Mouse (Mus musculus): ENCODE measurements around the gene Mov10l1. TPM values are rescaled to one million over a fixed set of nuclear protein-coding genes. Genes with fewer than 3 reads are reported as not detected.

The Mov10l1 gene
- polyA plus RNA-seq, 1 experiment from 2014 or later: 1.2 TPM

DNA sequence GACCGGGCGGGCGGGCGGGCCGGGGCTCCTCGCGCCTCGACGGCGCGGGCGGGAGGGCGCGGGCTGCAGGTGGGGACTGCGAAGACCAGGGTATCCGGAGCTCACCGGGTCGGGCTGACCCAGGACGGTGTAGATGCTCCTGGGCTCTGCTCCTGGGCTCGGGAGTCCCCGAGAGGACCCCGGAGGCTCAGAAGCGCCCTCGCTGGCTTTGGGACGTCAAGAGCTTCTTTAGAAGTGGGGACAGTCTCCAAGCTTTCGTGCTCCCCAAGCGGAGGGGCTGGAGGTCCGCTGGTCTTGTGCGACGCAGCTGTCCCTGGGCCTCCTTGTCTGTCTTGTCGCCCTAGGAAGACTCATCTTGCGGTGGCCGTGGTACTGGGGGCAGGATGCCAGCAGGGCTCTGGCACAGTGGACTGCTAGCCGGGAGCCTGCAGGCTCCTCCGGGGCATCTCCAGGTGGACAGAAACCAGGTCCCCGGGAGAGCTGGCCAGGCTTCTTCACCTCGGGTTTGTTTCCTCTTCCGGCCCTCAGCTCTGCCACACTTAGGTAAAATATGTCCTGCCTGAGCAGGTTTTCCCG, 93.5 kb downstream of the Mov10l1 start:
- Histone ChIP-seq H3K4me2 (ENCODE audit: low read depth, low read length) (peak overlapping the region; percentile 93), H3K36me3 (ENCODE audit: control insufficient read depth, insufficient read depth, low read length) (peaks cover 3% of the 10 kb centered on the region; the same call in 1 of the 2 replicates), H3K4me3 (ENCODE audit: low read length) (peak overlapping the region; percentile 86), H3K9me3 (ENCODE audit: control insufficient read depth, low read length) (no peaks in the 10 kb centered on the region), H3K27ac (ENCODE audit: low read length) (peak overlapping the region; percentile 90), H3K4me1 (replicated peaks; ENCODE audit: control insufficient read depth, insufficient read depth, low read length) (peaks cover 34% of the 10 kb centered on the region), H3K9ac (ENCODE audit: low read length) (peak overlapping the region; percentile 96), H3K27me3 (ENCODE audit: control insufficient read depth, insufficient read depth, low read depth, low read length) (no peaks in the 10 kb centered on the region)
- ATAC-seq (ENCODE audit: low read depth): no peak; the same call in 1 of the 2 replicates
- 0% methylated on average over 38 of the region's 39 CpGs for WGBS

DNA sequence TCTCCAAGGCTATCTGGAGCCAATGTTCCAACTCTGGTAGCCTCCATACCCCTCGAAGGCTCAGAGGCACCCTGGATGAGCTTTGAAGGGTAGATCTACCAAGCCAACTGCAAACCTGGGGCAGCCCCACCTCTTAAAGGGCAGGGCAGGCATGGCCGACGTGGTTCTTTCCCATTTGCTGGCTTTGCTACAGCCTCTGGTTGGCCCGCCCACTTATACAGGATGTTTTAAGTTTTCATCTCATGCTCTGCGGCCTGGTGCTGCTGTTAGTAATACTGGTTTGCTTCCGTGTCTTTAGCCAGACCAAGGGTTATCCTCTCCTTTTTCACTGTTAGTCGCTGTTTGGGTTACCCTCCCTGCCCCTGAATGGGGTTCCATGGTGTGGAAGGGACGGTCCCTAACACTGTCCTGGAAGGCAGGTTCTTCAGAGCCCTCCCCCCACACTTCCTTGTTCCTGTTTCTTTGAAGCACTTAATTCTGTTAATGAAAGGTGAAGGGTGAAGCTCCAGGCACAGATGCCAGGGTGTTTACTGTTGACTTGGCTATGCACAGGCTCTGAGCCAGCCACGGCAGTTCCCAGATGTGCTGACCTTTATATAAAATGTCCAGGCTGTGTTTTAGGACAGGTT, 95.6 kb downstream of the Mov10l1 start:
- Histone ChIP-seq H3K4me1 (replicated peaks; ENCODE audit: control insufficient read depth, insufficient read depth, low read length) (peaks cover 34% of the 10 kb centered on the region), H3K9me3 (ENCODE audit: control insufficient read depth, low read length) (no peaks in the 10 kb centered on the region), H3K4me2 (ENCODE audit: low read depth, low read length) (peak overlapping the region; percentile 35), H3K4me3 (ENCODE audit: low read length) (peak overlapping the region; percentile 9; the same call in 1 of the 2 replicates), H3K27me3 (ENCODE audit: control insufficient read depth, insufficient read depth, low read depth, low read length) (no peaks in the 10 kb centered on the region), H3K36me3 (ENCODE audit: control insufficient read depth, insufficient read depth, low read length) (peaks cover 11% of the 10 kb centered on the region), H3K9ac (ENCODE audit: low read length) (peak overlapping the region; percentile 96), H3K27ac (ENCODE audit: low read length) (no peak overlapping the region)
- 44% methylated on average over 9 of the region's 9 CpGs for WGBS
- no peak for ATAC-seq (ENCODE audit: low read depth)

DNA sequence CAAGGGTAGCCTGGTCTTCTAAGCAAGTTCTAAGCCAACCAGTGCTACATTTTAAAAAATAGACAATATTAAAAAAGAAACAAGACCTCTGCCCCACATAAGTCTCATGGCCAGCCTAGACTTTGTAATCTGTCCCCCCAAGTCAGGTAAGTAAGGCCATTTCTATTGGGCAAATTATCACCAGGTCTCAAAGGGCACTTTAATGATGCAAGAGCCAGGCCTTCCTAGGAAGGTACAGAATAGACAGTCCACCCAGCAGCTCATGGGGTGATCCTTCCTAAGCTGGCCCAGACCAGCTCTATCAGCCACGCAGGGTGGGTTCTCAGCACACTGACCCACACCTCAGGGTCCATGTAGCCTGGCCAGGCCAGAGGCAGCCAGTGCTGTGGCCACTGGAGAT, 101.2 kb downstream of the Mov10l1 start:
- no peak overlapping the region for H3K9ac ChIP-seq (ENCODE audit: low read length)
- H3K27me3 ChIP-seq (ENCODE audit: control insufficient read depth, insufficient read depth, low read depth, low read length): no peaks in the 10 kb centered on the region
- 91% methylated on average over 1 of the region's 1 CpGs for WGBS
- H3K4me2 ChIP-seq (ENCODE audit: low read depth, low read length): no peak overlapping the region
- H3K9me3 ChIP-seq (ENCODE audit: control insufficient read depth, low read length): no peaks in the 10 kb centered on the region
- peaks cover 39% of the 10 kb centered on the region for H3K36me3 ChIP-seq (ENCODE audit: control insufficient read depth, insufficient read depth, low read length)
- no peak overlapping the region for H3K27ac ChIP-seq (ENCODE audit: low read length)
- ATAC-seq (ENCODE audit: low read depth): no peak
- no peak overlapping the region for H3K4me3 ChIP-seq (ENCODE audit: low read length)
- peaks cover 5% of the 10 kb centered on the region for H3K4me1 ChIP-seq (replicated peaks; ENCODE audit: control insufficient read depth, insufficient read depth, low read length)

DNA sequence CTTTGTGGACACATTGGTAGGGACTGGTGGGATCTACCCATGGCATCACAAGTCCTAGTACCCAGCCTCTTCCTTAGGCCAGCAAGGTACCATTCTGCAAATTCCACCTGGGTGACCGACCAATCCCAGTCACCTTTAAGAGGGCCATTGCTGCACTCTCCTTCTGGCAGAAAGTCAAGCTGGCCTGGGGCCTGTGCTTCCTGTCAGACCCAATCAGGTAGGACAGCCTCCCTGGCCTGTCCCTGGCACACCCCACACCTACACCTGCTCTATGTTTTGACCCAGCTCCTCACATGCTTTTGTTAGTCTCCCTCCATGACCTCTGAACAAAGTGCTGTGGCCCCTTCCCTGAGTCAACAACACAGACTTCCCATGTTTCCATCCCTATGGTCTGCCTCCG, 102.1 kb downstream of the Mov10l1 start:
- Histone ChIP-seq H3K9me3 (ENCODE audit: control insufficient read depth, low read length) (no peaks in the 10 kb centered on the region), H3K27ac (ENCODE audit: low read length) (no peak overlapping the region), H3K36me3 (ENCODE audit: control insufficient read depth, insufficient read depth, low read length) (peaks cover 39% of the 10 kb centered on the region), H3K4me3 (ENCODE audit: low read length) (no peak overlapping the region), H3K9ac (ENCODE audit: low read length) (no peak overlapping the region), H3K4me1 (replicated peaks; ENCODE audit: control insufficient read depth, insufficient read depth, low read length) (peaks cover 7% of the 10 kb centered on the region), H3K4me2 (ENCODE audit: low read depth, low read length) (no peak overlapping the region), H3K27me3 (ENCODE audit: control insufficient read depth, insufficient read depth, low read depth, low read length) (no peaks in the 10 kb centered on the region)
- 84% methylated on average over 2 of the region's 2 CpGs for WGBS
- no peak for ATAC-seq (ENCODE audit: low read depth)

DNA sequence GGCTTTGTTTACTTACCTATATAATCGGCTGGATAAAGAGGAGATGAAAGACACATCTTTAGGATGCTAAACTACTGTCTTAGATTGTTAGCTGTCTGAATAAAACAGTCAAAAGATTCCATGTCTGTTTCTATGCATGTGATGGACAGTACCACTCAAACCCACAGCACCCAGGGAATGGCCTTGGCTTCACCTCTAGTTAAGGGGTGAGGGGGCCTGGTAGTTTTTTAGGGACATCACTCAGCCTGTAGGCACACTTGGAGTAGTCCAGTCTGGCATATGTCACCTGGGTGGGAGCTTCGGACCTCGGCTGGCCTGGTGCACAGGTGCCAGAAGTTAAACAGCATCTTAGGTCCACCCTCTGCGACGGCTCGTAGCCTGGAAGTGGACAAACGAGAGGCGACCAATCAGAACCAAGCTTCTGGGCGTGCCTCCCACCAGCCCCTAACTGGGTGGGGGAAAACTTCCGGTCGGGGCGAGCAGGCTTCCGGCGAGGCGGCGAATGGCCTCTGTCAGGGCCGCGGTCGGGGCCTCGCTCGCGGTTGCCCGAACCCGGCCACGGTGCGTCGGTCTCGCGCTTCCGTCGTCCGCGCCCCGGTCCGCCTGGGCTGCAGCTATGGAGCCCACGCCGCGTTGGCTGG, 106.0 kb downstream of the Mov10l1 start, which contains the start of gene Selenoo:
Gene Selenoo, plus strand, starts transcription at position 478 of the 641 bp plus-strand sequence.
- Histone ChIP-seq H3K27ac (ENCODE audit: low read length) (peak within 1 kb of the TSS; percentile 83), H3K36me3 (ENCODE audit: control insufficient read depth, insufficient read depth, low read length) (peaks cover 32% of the 10 kb centered on the region), H3K4me1 (replicated peaks; ENCODE audit: control insufficient read depth, insufficient read depth, low read length) (peaks cover 13% of the 10 kb centered on the region), H3K9me3 (ENCODE audit: control insufficient read depth, low read length) (no peaks in the 10 kb centered on the region), H3K27me3 (ENCODE audit: control insufficient read depth, insufficient read depth, low read depth, low read length) (no peaks in the 10 kb centered on the region), H3K9ac (ENCODE audit: low read length) (peak within 1 kb of the TSS; percentile 95), H3K4me3 (ENCODE audit: low read length) (peak within 1 kb of the TSS; percentile 94), H3K4me2 (ENCODE audit: low read depth, low read length) (peak within 1 kb of the TSS; percentile 97)
- WGBS: 1% methylated on average over 36 of the region's 38 CpGs
- ATAC-seq (ENCODE audit: low read depth): peak; percentile 97

DNA sequence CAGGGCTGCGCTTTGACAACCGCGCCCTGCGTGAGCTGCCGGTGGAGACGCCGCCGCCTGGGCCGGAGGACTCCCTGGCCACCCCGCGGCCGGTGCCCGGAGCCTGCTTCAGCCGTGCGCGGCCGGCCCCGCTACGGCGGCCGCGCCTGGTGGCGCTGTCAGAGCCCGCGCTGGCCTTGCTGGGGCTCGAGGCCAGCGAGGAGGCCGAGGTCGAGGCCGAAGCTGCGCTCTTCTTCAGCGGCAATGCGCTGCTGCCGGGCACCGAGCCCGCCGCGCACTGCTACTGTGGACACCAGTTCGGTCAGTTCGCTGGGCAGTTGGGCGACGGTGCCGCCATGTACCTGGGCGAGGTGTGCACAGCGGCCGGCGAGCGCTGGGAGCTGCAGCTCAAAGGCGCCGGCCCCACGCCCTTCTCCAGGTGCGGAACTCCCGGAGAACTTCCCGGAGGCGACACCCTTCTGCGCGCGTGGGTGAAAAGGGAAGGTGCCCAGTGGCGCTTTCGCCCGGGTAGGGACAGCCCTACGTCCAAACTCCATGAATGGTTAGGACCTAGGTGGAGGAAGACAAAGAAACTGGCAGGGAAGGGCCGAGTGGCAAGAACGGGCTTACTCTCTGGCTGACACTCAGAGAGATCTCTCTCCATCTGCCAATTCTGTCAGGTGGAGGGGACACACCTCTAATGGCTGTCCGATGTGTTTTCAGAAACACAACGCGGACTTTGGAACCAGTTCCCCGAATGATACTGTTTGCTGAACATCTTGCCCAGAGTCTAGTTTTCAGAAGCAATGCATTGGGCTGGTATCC, 106.7 kb downstream of the Mov10l1 start:
- peaks cover 13% of the 10 kb centered on the region for H3K4me1 ChIP-seq (replicated peaks; ENCODE audit: control insufficient read depth, insufficient read depth, low read length)
- peak overlapping the region; percentile 95 for H3K9ac ChIP-seq (ENCODE audit: low read length)
- H3K27me3 ChIP-seq (ENCODE audit: control insufficient read depth, insufficient read depth, low read depth, low read length): no peaks in the 10 kb centered on the region
- H3K27ac ChIP-seq (ENCODE audit: low read length): peak overlapping the region; percentile 83
- H3K4me3 ChIP-seq (ENCODE audit: low read length): peak overlapping the region; percentile 94
- no peaks in the 10 kb centered on the region for H3K9me3 ChIP-seq (ENCODE audit: control insufficient read depth, low read length)
- WGBS: 2% methylated on average over 60 of the region's 68 CpGs
- ATAC-seq (ENCODE audit: low read depth): peak; percentile 76
- H3K4me2 ChIP-seq (ENCODE audit: low read depth, low read length): peak overlapping the region; percentile 97
- peaks cover 34% of the 10 kb centered on the region for H3K36me3 ChIP-seq (ENCODE audit: control insufficient read depth, insufficient read depth, low read length)

DNA sequence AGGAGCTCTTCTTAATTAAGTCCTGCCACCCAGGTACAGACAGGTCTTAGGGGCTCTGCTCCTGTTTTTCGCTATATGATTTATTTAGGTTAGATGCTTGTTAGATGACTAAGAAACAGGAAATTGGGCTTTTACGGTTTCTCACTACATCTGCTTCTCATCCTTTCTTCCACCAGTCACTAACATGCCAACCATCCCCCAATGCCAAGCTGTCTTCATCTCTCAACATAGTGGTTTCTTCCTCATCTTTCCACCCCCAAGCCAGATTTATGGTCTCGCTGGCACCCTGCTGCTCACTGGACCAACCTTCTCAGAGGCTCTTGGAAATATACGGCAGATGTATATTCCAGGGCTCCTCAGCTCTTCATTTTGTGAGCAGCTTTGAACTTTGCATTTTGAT, 108.0 kb downstream of the Mov10l1 start:
- no peaks in the 10 kb centered on the region for H3K9me3 ChIP-seq (ENCODE audit: control insufficient read depth, low read length)
- no peak overlapping the region for H3K9ac ChIP-seq (ENCODE audit: low read length)
- ATAC-seq (ENCODE audit: low read depth): no peak
- H3K27ac ChIP-seq (ENCODE audit: low read length): no peak overlapping the region
- peaks cover 13% of the 10 kb centered on the region for H3K4me1 ChIP-seq (replicated peaks; ENCODE audit: control insufficient read depth, insufficient read depth, low read length)
- H3K4me3 ChIP-seq (ENCODE audit: low read length): no peak overlapping the region
- no peaks in the 10 kb centered on the region for H3K27me3 ChIP-seq (ENCODE audit: control insufficient read depth, insufficient read depth, low read depth, low read length)
- 84% methylated on average over 4 of the region's 4 CpGs for WGBS
- peaks cover 35% of the 10 kb centered on the region for H3K36me3 ChIP-seq (ENCODE audit: control insufficient read depth, insufficient read depth, low read length)
- no peak overlapping the region for H3K4me2 ChIP-seq (ENCODE audit: low read depth, low read length)

DNA sequence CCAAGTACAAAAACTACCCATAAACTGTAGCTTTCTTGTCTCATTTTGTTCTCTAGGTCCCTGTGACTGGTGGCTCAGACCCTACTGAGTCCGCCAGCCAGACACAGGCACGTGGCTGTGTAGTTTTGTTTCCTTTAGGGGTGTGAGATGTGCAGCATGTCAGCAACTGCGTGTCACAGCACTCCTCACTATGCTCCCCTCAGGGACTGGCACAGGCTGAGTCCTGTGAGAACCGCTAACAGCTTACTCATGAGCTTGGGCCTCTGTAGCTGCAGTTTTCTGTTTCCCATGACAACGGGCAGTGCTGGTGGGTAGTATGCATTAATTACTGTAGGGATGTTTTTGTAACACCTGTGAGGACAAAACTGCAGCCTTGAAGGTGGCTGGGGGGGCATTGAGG, 109.5 kb downstream of the Mov10l1 start:
- 73% methylated on average over 5 of the region's 5 CpGs for WGBS
- peaks cover 13% of the 10 kb centered on the region for H3K4me1 ChIP-seq (replicated peaks; ENCODE audit: control insufficient read depth, insufficient read depth, low read length)
- no peaks in the 10 kb centered on the region for H3K9me3 ChIP-seq (ENCODE audit: control insufficient read depth, low read length)
- H3K9ac ChIP-seq (ENCODE audit: low read length): no peak overlapping the region
- no peak overlapping the region for H3K4me2 ChIP-seq (ENCODE audit: low read depth, low read length)
- H3K36me3 ChIP-seq (ENCODE audit: control insufficient read depth, insufficient read depth, low read length): peaks cover 37% of the 10 kb centered on the region
- no peak overlapping the region for H3K4me3 ChIP-seq (ENCODE audit: low read length)
- no peak for ATAC-seq (ENCODE audit: low read depth)
- H3K27me3 ChIP-seq (ENCODE audit: control insufficient read depth, insufficient read depth, low read depth, low read length): no peaks in the 10 kb centered on the region
- H3K27ac ChIP-seq (ENCODE audit: low read length): no peak overlapping the region

DNA sequence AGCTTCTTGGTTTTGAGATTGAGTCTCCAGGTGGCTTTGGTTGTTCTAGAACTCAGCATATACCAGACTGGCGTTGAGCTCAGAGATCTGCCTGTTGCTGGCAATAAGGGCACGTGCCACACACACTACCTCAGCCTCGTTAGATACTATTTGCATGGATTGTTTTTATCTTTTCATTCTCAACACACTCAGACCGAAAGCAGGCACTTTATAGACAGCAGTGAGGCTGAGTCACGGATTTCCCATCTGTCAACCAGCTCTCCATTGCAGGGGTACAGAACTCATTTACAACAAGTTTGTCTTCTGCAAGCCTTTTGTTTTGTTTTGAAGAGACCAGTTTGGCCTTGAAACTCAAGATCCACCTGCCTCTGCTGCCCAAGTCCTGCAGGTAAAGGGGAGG, 114.7 kb downstream of the Mov10l1 start:
- Histone ChIP-seq H3K4me1 (replicated peaks; ENCODE audit: control insufficient read depth, insufficient read depth, low read length) (no peaks in the 10 kb centered on the region), H3K27ac (ENCODE audit: low read length) (no peak overlapping the region), H3K9ac (ENCODE audit: low read length) (no peak overlapping the region), H3K4me3 (ENCODE audit: low read length) (no peak overlapping the region), H3K4me2 (ENCODE audit: low read depth, low read length) (no peak overlapping the region), H3K27me3 (ENCODE audit: control insufficient read depth, insufficient read depth, low read depth, low read length) (no peaks in the 10 kb centered on the region), H3K36me3 (ENCODE audit: control insufficient read depth, insufficient read depth, low read length) (peaks cover 68% of the 10 kb centered on the region), H3K9me3 (ENCODE audit: control insufficient read depth, low read length) (no peaks in the 10 kb centered on the region)
- no peak for ATAC-seq (ENCODE audit: low read depth)
- WGBS: 87% methylated on average over 5 of the region's 5 CpGs
